Mouse (Mus musculus) mouse trophoblast stem cell (cell line): Measurements from ENCODE around the gene Gbx1.

Experiments used
- in situ Hi-C, 2 experiments: fragments of 300-500 bp; cut with MseI, MboI; formaldehyde crosslinking; loops; 2 replicates in 1 of 2; 3 replicates in 1 of 2; pipeline ENCODE4 v1.15.1; 2025

Gene Gbx1

DNA sequence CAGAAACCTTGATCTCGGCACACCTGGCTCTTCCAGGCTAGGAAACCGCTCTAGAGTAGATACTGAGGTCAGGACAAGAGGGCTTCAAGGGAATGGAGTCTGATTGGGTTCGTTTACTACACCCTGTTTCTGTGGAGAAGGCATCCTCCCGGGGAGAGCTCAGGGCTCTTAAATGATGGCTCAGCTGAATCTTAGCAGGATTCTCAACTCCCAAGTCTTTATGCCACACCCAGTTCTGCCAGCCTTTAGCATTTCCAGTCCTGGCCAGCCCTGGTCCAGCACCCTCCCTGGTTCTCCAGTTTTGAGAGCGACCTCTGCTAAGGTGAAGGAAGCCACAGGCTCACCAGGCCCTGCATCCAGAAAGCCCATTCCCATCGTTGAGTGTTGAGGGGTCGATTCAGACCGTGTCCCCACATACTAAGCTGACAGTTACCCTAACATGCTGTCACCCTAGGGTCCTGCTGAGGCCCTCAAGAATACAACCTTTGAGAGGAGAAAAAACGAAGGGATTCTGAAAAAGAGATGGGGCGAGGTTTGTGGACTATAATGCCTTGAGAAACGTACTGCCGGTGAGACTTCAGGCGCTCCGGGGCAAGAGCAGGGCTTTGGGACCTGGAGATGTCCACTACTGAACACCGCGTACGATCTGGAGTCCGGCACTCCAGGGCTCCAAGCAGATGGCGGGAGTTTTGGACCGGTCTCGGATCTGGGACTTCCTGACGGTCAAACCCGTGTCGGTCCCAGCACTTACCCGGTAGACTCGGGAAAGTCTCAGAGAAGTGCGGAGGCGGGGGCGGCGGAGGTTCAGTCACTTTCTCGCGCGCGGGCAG, 1.4 kb downstream of the Gbx1 start:
- in situ Hi-C loops = no loop called here

DNA sequence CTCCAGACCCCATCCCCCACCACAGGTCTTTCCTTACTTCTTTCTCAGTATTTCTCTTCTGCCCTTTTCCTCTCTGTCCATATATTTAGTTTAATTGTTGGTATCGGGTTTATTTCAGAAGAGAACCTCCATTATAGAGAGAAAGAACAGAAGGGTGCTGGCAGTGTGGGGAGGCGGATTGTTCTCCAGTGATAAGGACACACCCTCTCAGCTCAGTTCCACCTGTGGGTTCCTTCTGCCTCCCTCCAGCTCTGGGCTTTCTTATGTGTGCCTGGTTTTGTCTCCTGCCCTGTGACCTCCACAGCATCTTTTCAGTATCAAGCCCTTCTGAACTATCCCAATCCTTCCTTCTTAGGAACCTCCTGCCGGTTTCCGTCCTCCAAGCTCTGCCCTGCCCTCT, 2.5 kb downstream of the Gbx1 start:
- in situ Hi-C loops = no loop called here

DNA sequence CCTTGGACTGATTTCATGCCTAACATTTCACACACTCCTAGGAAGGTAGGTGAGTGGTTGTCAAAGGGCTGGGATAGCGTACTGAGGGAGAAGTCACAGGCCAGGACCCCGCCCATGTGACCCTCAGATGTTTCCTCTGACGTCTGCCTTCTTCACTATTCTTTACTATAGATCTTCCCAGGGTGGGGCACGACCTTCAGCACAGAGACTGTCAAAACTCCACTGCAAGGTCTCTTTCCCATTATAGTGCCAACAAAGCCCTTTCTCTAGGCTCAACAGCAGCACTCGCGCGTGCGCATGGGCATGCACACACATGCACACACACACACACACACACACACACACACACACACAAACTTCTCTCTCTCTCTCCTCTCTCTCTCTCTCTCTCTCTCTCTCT, 3.2 kb downstream of the Gbx1 start:
- in situ Hi-C loops = no loop called here

DNA sequence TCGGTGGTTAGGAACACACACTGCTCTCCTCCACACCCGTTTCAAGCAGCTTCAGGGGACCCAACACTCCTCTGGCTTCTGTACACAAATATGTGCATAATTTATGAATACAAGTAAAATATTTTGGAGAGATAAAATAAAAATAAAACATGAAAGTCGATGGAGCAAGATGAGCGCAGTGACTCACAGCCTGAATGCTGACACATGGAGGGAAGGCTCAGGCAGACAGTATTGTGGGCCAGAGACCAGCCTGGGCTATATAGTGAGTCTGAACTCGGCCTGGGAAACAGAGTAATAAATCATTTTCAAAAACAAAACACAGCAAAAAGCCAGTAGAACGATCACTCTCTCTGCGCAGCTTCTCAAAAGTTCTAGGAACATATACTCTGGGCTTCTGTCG, 5.6 kb downstream of the Gbx1 start:
- in situ Hi-C loops = no loop called here

DNA sequence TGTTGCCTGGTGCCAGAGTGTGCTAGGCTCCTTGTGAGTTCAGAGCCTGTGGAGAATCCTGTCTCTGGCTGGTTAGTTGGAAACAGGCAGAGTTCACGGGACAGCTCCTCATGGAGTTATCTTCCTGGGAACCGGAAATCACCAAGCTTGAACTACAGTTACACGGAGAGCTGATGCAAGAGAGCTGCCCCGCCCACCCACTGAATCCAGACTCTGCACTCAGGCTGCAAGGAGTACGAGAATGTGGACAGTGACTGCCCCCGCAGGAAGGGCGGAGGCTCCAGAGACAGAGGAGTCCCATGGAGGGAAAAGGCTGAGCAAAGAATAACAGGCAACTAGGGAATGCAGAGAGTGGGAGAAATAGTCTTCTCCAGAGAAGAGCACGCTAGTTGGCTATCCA, 14.7 kb downstream of the Gbx1 start:
- in situ Hi-C loops = no loop called here

DNA sequence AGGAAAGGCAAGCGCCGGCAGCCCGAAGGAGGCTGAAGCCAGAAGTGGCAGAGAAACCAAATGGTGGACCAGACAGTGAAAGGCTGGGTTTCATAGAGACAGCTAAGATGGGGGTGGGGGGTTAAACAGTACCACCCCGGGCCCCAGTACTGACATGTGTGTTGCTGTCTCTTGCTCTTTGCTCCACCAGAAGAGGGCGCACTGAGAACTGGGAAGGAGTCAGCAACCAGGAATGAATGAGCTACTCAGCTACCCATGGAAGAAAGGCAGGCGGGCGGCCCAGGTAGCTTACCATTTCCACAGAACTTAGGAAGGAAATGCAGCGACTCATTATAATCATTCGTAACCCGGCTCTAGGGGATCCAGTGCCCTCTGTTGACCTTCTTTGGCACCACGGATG, 16.4 kb downstream of the Gbx1 start:
- in situ Hi-C loops = no loop called here

DNA sequence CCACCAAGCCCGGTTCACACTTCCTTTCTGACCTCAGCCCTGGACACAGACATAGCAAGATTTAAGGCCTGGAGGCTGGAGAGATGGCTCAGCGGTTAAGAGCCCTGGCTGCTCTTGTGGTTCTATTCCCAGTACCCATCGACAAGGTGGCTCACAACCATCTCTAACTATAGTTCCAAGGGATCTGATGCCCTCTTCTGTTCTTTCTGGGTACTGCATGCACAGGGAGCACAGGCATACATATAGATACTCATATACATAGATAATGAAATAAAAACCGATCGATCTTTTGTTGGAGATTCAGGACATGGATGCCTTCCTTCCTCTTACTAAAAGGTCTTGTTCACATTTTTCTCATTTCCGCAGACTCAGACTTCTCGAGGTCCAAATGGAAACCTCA, 18.6 kb downstream of the Gbx1 start:
- in situ Hi-C loops = no loop called here

DNA sequence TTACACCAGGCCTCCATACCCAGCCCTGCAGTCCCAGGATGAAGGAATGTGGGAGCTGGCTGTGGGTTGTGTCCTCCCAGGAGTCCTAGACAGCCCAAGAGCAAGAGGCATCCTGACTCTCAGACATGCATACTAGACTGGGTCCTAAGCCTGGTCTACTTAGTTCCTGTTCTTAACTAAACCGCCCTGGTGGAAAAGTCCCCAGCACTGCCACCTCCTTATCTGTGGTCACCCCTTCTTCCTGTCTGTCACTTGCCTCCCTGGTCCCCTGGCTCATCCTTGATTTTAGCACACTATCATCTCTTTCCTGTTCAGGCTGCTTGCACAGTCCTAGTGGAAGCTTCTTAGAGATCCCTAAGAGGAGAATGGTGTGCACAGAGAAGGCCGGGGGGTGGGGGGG, 21.5 kb downstream of the Gbx1 start:
- in situ Hi-C loops = no loop called here

DNA sequence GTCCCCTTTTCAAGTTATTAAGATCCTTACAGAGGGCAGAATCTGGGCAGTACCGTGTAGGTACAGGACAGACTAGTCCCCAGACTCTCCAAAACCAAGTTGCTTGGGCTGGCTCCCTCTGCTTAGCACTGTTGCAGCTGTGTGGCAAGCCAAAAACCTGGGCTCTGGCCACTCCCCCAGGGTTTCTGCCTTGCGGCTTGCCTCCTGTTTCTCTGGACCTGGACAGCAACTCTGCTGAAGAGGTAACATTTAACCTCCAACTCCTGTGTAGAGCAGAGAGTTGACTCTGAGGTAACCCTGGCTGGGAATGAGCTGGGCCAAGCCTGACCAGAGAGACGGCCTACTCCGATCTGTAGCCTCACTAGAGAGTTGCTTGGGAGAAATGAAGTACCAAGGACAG, 24.2 kb downstream of the Gbx1 start:
- in situ Hi-C loops = no loop called here

DNA sequence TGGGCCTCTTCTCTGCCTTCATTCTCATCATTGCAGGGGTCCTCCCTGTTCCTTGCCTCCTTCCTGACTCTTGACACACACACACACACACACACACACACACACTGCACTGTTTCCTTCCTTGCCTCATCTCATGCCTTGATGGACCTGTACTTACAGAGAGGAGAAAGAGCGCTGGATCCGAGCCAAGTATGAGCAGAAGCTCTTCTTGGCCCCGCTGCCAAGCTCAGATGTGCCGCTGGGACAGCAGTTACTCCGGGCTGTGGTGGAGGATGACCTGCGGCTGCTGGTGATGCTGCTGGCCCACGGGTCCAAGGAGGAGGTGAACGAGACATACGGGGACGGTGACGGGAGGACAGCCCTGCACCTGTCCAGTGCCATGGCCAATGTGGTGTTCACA, 26.2 kb downstream of the Gbx1 start:
- in situ Hi-C loops = no loop called here

DNA sequence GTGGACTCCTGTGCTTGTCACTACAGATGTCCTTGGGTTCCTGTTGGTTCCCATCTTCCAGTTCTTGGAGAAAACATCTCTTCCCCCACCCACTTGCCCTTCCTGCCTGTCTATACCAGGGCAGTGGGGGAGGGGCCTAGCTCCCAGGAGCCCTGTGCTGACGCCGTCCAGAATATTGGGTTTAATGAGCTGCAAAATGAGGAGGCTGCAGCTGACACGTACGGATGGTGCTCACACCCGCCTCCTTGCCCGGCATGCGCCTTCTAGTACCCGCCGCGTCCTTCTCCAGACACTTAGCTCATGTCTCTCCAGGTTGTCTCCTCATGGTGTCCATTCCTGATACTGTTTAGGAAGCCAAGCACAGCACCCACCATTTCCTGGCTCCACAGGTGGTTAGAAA, 27.9 kb downstream of the Gbx1 start:
- in situ Hi-C loops = no loop called here

DNA sequence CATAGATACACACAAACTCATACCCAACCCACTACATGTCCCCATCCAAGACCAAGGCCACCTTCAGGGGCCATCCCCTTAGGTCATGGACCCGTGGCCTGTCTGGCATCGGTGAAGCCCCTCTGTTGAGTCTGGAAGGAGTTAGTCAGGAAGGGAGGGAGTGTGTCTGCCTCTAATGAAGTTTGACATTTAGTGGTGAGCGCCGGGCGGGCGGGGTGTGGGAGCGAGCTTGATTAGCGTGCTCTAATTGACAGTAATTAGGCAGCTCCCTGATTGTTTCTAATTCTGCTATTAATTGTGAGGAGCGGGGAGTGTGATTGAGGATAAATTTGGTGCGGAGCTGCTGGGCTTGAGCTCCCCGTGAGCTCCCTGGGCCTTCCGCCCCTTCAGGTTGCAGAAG, 29.5 kb downstream of the Gbx1 start:
- in situ Hi-C loops = no loop called here

DNA sequence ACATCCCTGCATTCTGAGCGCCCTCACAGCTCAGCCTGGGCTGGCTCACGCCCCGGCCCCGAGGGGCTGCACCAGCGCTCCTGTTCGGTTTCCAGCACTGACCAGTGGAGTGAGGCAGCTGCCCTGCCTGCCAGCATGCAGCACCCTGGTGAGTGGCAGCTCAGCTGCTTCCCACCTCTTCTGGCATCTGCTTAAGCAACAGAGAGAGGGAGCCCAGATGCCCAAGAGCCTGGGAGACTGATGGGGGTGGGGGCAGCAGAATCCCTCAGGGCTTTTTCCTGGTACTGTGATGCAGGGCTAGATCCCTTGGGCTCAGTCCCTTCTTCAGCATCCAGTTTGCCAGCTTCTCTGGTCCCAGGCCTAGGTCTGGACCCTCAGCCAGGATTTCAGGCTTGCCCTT, 30.2 kb downstream of the Gbx1 start:
- in situ Hi-C loops = no loop called here

DNA sequence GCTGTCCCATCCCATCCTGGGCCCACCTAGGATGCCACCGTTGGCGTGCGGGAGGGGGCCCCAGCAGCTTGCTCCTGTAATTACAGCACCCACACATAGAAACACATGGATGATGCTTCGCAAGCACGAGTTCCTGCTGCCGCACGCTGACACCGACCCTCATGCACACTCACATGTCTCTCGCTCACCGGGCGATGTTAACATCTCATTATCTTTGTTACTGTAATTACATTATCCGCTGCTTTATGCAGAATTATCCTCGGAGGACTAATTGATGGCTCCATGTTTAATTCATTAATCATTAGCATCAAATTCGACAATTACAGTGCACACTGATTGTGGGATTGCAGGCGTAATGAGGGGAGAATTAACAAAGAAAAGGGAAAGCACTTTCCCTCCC, 32.0 kb downstream of the Gbx1 start:
- in situ Hi-C loops = no loop called here

DNA sequence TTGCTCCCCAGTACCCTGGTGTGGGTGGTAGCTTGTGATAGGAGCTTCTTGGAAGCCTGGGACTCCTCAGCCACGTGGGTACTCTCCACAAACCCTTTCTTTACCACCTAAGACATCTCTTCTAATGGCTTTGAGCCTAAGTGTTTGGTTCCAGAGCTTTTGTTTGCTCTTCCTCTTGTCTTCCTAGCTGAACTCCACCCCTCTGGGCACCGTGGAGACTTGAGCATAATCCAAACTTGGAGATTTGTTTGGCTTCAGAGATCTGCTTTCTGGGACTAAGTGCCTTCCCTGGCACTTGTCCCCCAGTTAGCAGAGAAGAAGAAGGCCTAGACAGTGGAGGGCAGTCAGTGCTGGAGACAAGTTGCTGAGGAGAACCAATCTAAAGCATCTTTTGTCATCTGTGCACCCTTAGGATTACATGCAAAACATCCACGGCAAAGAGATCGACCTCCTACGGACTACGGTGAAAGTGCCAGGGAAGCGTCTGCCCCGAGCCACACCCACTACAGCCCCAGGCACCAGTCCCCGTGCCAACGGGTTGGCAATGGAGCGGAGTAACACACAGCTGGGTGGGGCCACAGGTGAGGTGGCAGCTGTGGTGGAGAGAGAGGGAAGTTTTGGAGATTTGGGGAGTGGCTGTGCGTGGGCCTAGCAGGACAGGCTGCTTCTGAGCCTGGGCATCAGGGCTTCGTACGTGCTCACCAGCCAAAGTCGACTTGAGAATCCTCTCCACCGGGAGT, 34.3 kb downstream of the Gbx1 start:
- in situ Hi-C loops = no loop called here

DNA sequence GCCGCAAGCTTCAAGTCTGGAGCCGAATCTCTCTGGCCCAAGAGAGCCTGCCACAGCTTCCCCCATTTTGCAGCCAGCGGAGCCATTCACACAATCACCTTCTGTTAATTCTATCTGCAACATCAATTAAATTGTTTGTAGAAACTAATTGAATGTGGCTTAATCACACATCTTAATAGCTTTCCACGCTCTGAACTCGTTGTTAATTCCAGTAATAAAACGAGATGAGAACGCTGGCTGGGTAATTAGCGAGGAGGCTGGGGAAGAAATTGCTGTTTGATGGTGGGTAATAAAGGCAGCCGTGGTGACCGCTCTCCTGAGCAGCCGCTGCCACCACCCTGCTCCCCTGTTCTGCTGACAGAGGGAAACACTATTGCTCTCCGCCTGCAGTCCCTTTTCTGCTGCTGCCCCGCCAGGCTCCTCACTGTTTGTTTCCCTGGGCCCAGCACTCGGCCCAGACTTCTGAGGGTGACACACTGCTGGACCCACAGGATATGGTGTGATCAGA, 36.5 kb downstream of the Gbx1 start:
- in situ Hi-C loops = no loop called here

DNA sequence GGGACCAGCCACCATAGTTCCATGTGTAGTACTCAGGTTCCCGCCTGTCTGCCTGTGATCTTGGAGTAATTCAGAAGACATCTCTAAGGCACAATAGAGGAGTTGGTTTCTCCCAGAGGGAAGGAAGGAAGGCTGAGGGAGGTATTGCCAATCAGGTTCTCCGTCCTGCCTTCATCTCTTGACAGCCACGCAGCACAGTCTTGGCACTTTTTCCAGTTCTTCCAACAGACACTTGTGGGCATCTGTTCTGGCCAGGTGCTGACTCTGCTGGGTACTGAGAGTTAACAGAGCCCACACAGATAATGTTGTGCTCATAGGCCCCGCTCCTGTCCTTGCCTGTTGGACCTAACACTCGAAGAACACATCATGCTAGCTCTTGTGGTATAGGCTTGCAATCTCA, 40.3 kb downstream of the Gbx1 start:
- in situ Hi-C loops = no loop called here

DNA sequence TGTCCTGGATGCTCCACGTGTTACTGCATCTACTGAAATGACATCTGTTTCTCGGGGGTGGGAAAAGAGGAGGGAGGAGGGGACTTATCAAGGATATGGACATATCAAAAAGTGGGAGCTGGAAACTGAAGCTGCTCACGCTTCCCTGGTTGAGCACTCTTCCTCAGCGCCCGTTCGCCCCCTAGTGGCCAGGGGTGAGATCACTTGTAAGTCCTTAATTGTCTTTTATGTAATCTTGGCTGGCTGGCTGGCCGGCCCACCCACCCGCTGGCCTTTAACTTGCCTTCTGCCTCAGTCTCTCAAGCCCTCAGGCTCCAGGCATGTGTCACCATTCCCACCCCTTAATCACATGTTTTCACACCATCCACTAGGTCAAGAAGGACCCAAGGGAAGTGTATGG, 40.9 kb downstream of the Gbx1 start:
- in situ Hi-C loops = no loop called here

DNA sequence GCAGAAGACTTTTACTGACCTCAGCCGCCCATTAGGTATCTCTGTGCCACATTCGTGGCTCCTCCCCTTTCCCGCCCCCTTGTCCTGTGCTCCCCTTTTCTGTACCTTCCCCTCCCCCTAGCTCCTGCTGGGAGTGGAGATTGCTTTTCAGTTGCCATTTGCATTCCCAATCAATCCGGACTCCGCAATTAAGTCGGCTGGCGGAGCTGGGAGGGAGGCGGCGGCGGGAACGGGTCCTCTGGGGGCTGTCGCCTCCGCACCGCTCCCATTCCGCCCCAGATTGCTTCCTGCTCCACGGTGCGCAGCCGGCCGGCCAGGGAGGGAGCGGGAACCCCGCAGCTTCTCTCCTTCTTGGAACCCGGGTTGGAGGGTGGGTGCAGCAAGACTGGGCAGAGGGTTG, 42.0 kb downstream of the Gbx1 start:
- in situ Hi-C loops = no loop called here

DNA sequence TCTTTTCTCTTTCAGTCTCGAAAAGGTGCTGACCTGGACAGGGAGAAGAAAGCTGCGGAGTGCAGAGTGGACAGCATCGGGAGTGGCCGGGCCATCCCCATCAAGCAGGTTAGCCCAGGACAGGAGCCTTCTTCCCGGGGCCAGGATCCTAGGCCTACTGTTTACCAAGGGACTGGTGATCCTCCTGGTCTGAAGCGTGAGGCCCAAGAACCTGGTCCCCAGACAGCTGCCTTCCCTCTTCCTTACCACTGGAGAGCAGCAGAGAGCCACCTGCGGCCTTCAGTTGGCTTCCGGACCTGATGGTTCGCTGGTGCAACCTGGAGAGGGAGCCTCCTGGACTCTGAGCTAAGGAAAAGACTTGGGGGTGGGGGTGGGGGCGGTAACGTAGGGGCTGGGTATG, 43.7 kb downstream of the Gbx1 start:
- in situ Hi-C loops = no loop called here

DNA sequence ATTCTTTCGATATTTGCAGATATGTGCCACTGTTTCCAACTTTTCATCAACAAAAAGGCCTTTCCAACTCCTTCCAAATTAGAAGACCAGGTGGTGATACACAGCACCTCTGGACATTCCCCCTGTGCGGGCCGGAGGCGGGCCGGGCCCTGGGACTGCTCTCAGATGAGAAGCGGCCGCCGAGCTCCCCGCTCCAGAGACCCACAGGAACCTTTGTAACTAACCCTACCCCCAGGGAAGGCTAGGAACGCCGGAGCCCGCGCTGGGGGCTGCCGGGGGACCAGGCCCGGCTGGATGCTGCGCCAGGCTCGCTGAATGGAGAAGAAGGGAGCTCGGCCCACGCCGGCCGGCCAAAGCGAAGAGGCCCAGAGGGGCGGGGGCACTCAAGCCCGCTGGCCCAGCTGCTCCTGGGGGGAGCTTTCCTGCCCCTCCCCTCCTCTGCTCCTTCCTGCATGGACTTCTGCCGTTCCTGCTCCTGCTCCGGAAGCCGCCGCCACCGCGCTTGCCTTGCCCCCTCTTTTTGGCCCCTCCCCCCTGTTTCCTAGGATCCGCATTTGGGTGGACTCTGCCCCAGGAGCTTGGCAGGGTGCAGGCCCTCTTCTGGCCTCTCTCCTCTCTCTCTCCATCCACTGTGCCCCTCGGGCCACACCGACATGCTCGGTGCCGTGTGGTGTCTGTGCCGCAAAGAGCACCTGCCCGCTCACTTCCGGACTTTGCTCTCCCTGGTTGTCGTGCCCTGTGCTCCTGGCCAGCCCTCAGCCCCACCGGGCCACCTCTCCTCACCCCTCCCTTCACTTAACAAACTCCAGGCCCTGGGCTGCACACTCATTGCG, 44.5 kb downstream of the Gbx1 start:
- in situ Hi-C loops = no loop called here

DNA sequence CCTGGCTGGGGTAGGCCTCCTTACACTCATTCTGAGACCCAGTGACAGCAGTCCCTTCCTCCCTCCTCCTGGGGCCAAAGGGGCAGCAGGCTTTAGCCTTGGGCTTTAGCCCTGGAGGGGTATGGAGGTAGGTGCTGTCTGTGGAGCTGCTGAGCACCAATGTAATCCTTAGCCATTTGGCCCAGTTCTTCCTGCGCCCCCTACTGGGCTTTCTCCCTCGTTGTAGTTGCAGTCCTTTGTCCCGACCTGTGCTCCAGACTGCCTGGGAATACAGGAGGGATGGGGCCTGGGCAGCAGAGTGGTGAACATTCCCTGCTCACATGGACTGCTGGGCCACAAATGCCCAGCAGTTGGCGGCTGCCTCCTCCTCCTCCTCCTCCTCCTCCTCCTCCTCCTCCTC, 45.4 kb downstream of the Gbx1 start:
- in situ Hi-C loops = no loop called here
